ENCODE assay signal across 15 mouse cellular contexts in the genomic region with DNA sequence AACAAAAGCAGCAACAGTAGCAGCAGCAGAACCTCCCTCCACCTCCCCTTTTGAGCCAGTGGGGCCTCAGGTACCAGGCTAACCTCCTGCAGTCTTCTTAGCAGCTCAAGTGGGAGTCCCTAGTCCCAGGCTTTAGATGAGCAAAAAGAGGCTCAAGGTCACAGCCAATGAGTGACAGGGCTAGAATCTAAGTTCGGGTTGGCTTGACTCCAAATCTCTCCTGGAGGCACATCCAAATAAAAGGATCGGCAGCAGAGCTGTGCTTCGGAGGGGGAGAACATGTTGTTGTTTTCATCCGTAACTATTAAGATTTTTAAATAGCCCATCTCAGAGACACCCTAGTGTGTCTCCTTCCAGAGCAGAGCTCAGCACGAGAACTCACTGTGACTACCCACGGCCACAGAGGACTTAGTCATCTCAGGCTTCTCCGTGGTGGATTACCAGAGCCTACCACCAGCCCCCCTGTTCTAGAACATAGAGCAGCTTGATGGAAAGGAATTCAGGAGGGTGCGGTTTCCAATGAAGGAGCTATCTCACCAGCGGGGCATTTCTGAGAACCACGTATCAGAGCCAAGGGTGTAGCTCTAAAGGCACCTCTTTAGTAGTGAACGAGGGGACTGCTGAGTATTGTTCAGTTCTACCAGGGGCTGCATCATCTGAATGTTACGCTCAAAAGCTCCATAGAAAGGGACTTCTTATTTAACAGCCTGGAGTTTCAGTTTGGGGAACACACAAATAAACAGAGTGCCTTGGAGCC.
DNase-seq lines count a peak whose midpoint lies in the region; ATAC-seq and TF ChIP-seq lines count a peak whose summit lies in the region.
"Had no signal": no experiment of that assay in that cellular context is flagged by ENCODE, and none has a peak within 500 bp of the region (broad histone marks: within the 10 kb centered on the region; RNA-seq: fewer than 3 reads in every experiment).

No protein-coding gene starts in this region.

- no peak overlapping the region for H3K4me2 ChIP-seq in heart, postnatal 0 days (ENCODE audit: low read depth, low read length)
- H3K4me2 ChIP-seq in liver, embryonic 16.5 days (ENCODE audit: low read depth, low read length): peak overlapping the region; percentile 47
- no peak overlapping the region for H3K4me2 ChIP-seq in hindbrain, embryonic 11.5 days (replicated peaks; ENCODE audit: low read depth, low read length)
- H3K4me2 ChIP-seq: limb, embryonic 12.5 days had no signal

- no peak overlapping the region for H3K27ac ChIP-seq in heart, postnatal 0 days (ENCODE audit: low read depth)
- peak overlapping the region; percentile 94 for H3K27ac ChIP-seq in liver, embryonic 16.5 days (ENCODE audit: low read length)
- H3K27ac ChIP-seq in hindbrain, embryonic 11.5 days (ENCODE audit: low read depth, low read length): no peak overlapping the region
- H3K27ac ChIP-seq: hindbrain, postnatal 0 days; limb, embryonic 12.5 days had no signal

- H3K9me3 ChIP-seq in heart, postnatal 0 days (replicated peaks; ENCODE audit: control insufficient read depth, low read length): no peaks in the 10 kb centered on the region
- no peaks in the 10 kb centered on the region for H3K9me3 ChIP-seq in liver, embryonic 16.5 days (replicated peaks; ENCODE audit: control insufficient read depth, low read length)
- no peaks in the 10 kb centered on the region for H3K9me3 ChIP-seq in hindbrain, embryonic 11.5 days (ENCODE audit: control insufficient read depth, low read length)
- H3K9me3 ChIP-seq: limb, embryonic 12.5 days had no signal

- 39% methylated on average over 12 of the region's 12 CpGs for WGBS in heart, postnatal 0 days
- WGBS in liver, embryonic 16.5 days (ENCODE audit: insufficient replicate concordance): 25% methylated on average over 12 of the region's 12 CpGs
- 86% methylated on average over 12 of the region's 12 CpGs for WGBS in hindbrain, embryonic 11.5 days

- 0 out of 2 replicates have a peak, but pooled peaks have one; percentile 24 for ATAC-seq in heart, postnatal 0 days (ENCODE audit: insufficient read depth, low read depth)
- ATAC-seq in common myeloid progenitor, adult 5-6 weeks (replicated peaks; ENCODE audit: low read depth, poor library complexity, severe bottlenecking): peak; percentile 47
- peak; percentile 78 for ATAC-seq in liver, embryonic 16.5 days (ENCODE audit: low read depth)
- ATAC-seq in hindbrain, embryonic 11.5 days (ENCODE audit: low FRiP score): no peak
- ATAC-seq: hindbrain, postnatal 0 days had no signal

- no peaks in the 10 kb centered on the region for H3K27me3 ChIP-seq in heart, postnatal 0 days (ENCODE audit: control insufficient read depth, insufficient read depth, low read length)
- no peaks in the 10 kb centered on the region for H3K27me3 ChIP-seq in liver, embryonic 16.5 days (ENCODE audit: control insufficient read depth, insufficient read depth, low read depth, low read length)
- no peaks in the 10 kb centered on the region for H3K27me3 ChIP-seq in hindbrain, embryonic 11.5 days (ENCODE audit: control insufficient read depth, insufficient read depth, low read length)
- H3K27me3 ChIP-seq: limb, embryonic 12.5 days had no signal

- intact Hi-C loops in heart, postnatal 14 days (cut with DNase I): no loop called here

- no peak overlapping the region for H3K4me3 ChIP-seq in heart, postnatal 0 days (ENCODE audit: low read depth, low read length)
- peak overlapping the region; percentile 24 for H3K4me3 ChIP-seq in liver, embryonic 16.5 days (ENCODE audit: low read depth, low read length)
- H3K4me3 ChIP-seq in hindbrain, embryonic 11.5 days (ENCODE audit: low read depth, low read length): no peak overlapping the region
- H3K4me3 ChIP-seq: limb, embryonic 12.5 days had no signal

- DNase-seq in heart, postnatal 0 days (ENCODE audit: low spot score): no peak
- no peak for DNase-seq in heart, postnatal 14 days
- peak; percentile 14 for DNase-seq in NIH3T3 (ENCODE audit: low read depth)
- DNase-seq in hindbrain, embryonic 11.5 days (ENCODE audit: low spot score): no peak
- no peak for DNase-seq in layer of hippocampus, postnatal 10 days (ENCODE audit: low spot score in 2 of 2)
- DNase-seq: cerebellum, adult 11 months; gastrocnemius, postnatal 10 days; kidney, adult 2 months; kidney, postnatal 36 days; midbrain, embryonic 14.5 days; thymus, adult 18-20 months had no signal

- no peak for TF ChIP-seq CTCF in heart, postnatal 0 days (IDR thresholded peaks at IDR 0.05; ENCODE audit: low read depth)

- TF ChIP-seq EP300 in heart, postnatal 0 days (IDR thresholded peaks at IDR 0.05; ENCODE audit: low read depth): no peak

- H3K4me1 ChIP-seq in heart, postnatal 0 days (ENCODE audit: control insufficient read depth, insufficient read depth): peaks cover 27% of the 10 kb centered on the region
- H3K4me1 ChIP-seq in liver, embryonic 16.5 days (ENCODE audit: control insufficient read depth, low read depth, low read length): peaks cover 35% of the 10 kb centered on the region
- H3K4me1 ChIP-seq in hindbrain, embryonic 11.5 days (replicated peaks; ENCODE audit: control insufficient read depth, insufficient read depth, low read length): no peaks in the 10 kb centered on the region

- H3K36me3 ChIP-seq in heart, postnatal 0 days (replicated peaks; ENCODE audit: control insufficient read depth, insufficient read depth, low read length): peaks cover 23% of the 10 kb centered on the region; the same call in 1 of the 2 replicates
- no peaks in the 10 kb centered on the region for H3K36me3 ChIP-seq in liver, embryonic 16.5 days (ENCODE audit: control insufficient read depth, insufficient read depth)
- no peaks in the 10 kb centered on the region for H3K36me3 ChIP-seq in hindbrain, embryonic 11.5 days (ENCODE audit: control insufficient read depth, insufficient read depth, low read length)
- H3K36me3 ChIP-seq: limb, embryonic 12.5 days had no signal

- no peak overlapping the region for H3K9ac ChIP-seq in heart, postnatal 0 days (replicated peaks; ENCODE audit: low read depth, low read length)
- H3K9ac ChIP-seq in liver, embryonic 16.5 days (ENCODE audit: low read depth, low read length): peak overlapping the region; percentile 38
- no peak overlapping the region for H3K9ac ChIP-seq in hindbrain, embryonic 11.5 days (ENCODE audit: low read depth, low read length)
- H3K9ac ChIP-seq: limb, embryonic 12.5 days had no signal
